Mouse (Mus musculus): ENCODE results near the gene Clrn2. TPM values are rescaled to one million over a fixed set of nuclear protein-coding genes. Genes with fewer than 3 reads are reported as not detected.
A peak's percentile ranks its signal among the peaks of the same experiment; 100 is the strongest.

The Clrn2 gene
- polyA plus RNA-seq, 1 experiment from 2014 or later: not detected

GRCm38 (mm10) chr5:45435967-45436950 lies 17.3 kb upstream of the Clrn2 start:
- H3K27ac ChIP-seq (replicated peaks): no peak overlapping the region
- H3K9me3 ChIP-seq (replicated peaks): no peaks in the 10 kb centered on the region
- H3K4me3 ChIP-seq (replicated peaks): no peak overlapping the region
- WGBS (ENCODE audit: insufficient replicate concordance): 70% methylated on average over 14 of the region's 14 CpGs
- peaks cover 29% of the 10 kb centered on the region for H3K36me3 ChIP-seq (replicated peaks)
- no peaks in the 10 kb centered on the region for H3K4me1 ChIP-seq (replicated peaks)
- no peak overlapping the region for H3K4me2 ChIP-seq
- no peaks in the 10 kb centered on the region for H3K27me3 ChIP-seq
- H3K9ac ChIP-seq: no peak overlapping the region
- ATAC-seq (ENCODE audit: insufficient read depth): no peak

GRCm38 (mm10) chr5:45437826-45438225 lies 15.7 kb upstream of the Clrn2 start:
- WGBS (ENCODE audit: insufficient replicate concordance): 62% methylated on average over 4 of the region's 4 CpGs

GRCm38 (mm10) chr5:45438301-45438700 lies 15.2 kb upstream of the Clrn2 start:
- no peak for ATAC-seq (ENCODE audit: insufficient read depth)
- Histone ChIP-seq H3K4me1 (replicated peaks) (no peaks in the 10 kb centered on the region), H3K36me3 (replicated peaks) (peaks cover 38% of the 10 kb centered on the region), H3K4me3 (replicated peaks) (no peak overlapping the region), H3K27me3 (no peaks in the 10 kb centered on the region), H3K4me2 (no peak overlapping the region), H3K27ac (replicated peaks) (no peak overlapping the region), H3K9me3 (replicated peaks) (no peaks in the 10 kb centered on the region), H3K9ac (no peak overlapping the region)
- 79% methylated on average over 8 of the region's 8 CpGs for WGBS (ENCODE audit: insufficient replicate concordance)

More at GRCm38 (mm10) chr5:45437826-45438225, 15.7 kb upstream of the Clrn2 start:
- no peaks in the 10 kb centered on the region for H3K4me1 ChIP-seq (replicated peaks)
- no peak overlapping the region for H3K4me2 ChIP-seq
- no peaks in the 10 kb centered on the region for H3K27me3 ChIP-seq
- peaks cover 35% of the 10 kb centered on the region for H3K36me3 ChIP-seq (replicated peaks)
- ATAC-seq (ENCODE audit: insufficient read depth): no peak
- no peak overlapping the region for H3K4me3 ChIP-seq (replicated peaks)
- H3K9ac ChIP-seq: no peak overlapping the region
- no peak overlapping the region for H3K27ac ChIP-seq (replicated peaks)
- H3K9me3 ChIP-seq (replicated peaks): no peaks in the 10 kb centered on the region

- Histone ChIP-seq H3K36me3 (replicated peaks) (peaks cover 30% of the 10 kb centered on the region), H3K4me1 (replicated peaks) (no peaks in the 10 kb centered on the region)
- WGBS (ENCODE audit: insufficient replicate concordance): 57% methylated on average over 3 of the region's 3 CpGs
Measured at GRCm38 (mm10) chr5:45441124-45441523, 12.4 kb upstream of the Clrn2 start.

GRCm38 (mm10) chr5:45441745-45442144 lies 11.8 kb upstream of the Clrn2 start:
- Histone ChIP-seq H3K27ac (replicated peaks) (no peak overlapping the region), H3K36me3 (replicated peaks) (peaks cover 32% of the 10 kb centered on the region), H3K4me2 (no peak overlapping the region), H3K9ac (no peak overlapping the region), H3K9me3 (replicated peaks) (no peaks in the 10 kb centered on the region), H3K4me3 (replicated peaks) (no peak overlapping the region), H3K4me1 (replicated peaks) (no peaks in the 10 kb centered on the region), H3K27me3 (no peaks in the 10 kb centered on the region)
- WGBS (ENCODE audit: insufficient replicate concordance): 66% methylated on average over 3 of the region's 3 CpGs
- ATAC-seq (ENCODE audit: insufficient read depth): no peak

More at GRCm38 (mm10) chr5:45441124-45441523, 12.4 kb upstream of the Clrn2 start:
- H3K27ac ChIP-seq (replicated peaks): no peak overlapping the region
- no peaks in the 10 kb centered on the region for H3K9me3 ChIP-seq (replicated peaks)
- H3K4me2 ChIP-seq: no peak overlapping the region
- ATAC-seq (ENCODE audit: insufficient read depth): no peak
- no peak overlapping the region for H3K4me3 ChIP-seq (replicated peaks)
- no peaks in the 10 kb centered on the region for H3K27me3 ChIP-seq
- H3K9ac ChIP-seq: no peak overlapping the region

- H3K27ac ChIP-seq (replicated peaks): peak overlapping the region; percentile 57
- 61% methylated on average over 8 of the region's 8 CpGs for WGBS (ENCODE audit: insufficient replicate concordance)
- H3K4me2 ChIP-seq: no peak overlapping the region
- H3K9ac ChIP-seq: no peak overlapping the region
- peaks cover 14% of the 10 kb centered on the region for H3K4me1 ChIP-seq (replicated peaks)
- ATAC-seq (ENCODE audit: insufficient read depth): peak; percentile 51
- peaks cover 15% of the 10 kb centered on the region; the same call in 1 of the 2 replicates for H3K36me3 ChIP-seq (replicated peaks)
- no peaks in the 10 kb centered on the region for H3K9me3 ChIP-seq (replicated peaks)
- H3K4me3 ChIP-seq (replicated peaks): no peak overlapping the region
- no peaks in the 10 kb centered on the region for H3K27me3 ChIP-seq
Measured at GRCm38 (mm10) chr5:45444130-45444832, 9.3 kb upstream of the Clrn2 start.

GRCm38 (mm10) chr5:45448676-45449075 lies 4.9 kb upstream of the Clrn2 start:
- WGBS (ENCODE audit: insufficient replicate concordance): 49% methylated on average over 5 of the region's 5 CpGs
- no peak overlapping the region for H3K9ac ChIP-seq

GRCm38 (mm10) chr5:45449206-45449605 lies 4.3 kb upstream of the Clrn2 start:
- WGBS (ENCODE audit: insufficient replicate concordance): 2% methylated on average over 8 of the region's 8 CpGs
- no peak for ATAC-seq (ENCODE audit: insufficient read depth)
- H3K4me1 ChIP-seq (replicated peaks): peaks cover 30% of the 10 kb centered on the region
- H3K4me3 ChIP-seq (replicated peaks): peak overlapping the region; percentile 63
- peak overlapping the region; percentile 86 for H3K4me2 ChIP-seq
- H3K27me3 ChIP-seq: no peaks in the 10 kb centered on the region; the same call in 1 of the 2 replicates
- 0 out of 2 replicates have a peak, but pooled peaks cover 5% of the 10 kb centered on the region for H3K36me3 ChIP-seq (replicated peaks)
- peak overlapping the region; percentile 35; the same call in 1 of the 2 replicates for H3K9ac ChIP-seq
- H3K9me3 ChIP-seq (replicated peaks): no peaks in the 10 kb centered on the region
- H3K27ac ChIP-seq (replicated peaks): peak overlapping the region; percentile 74

More at GRCm38 (mm10) chr5:45448676-45449075, 4.9 kb upstream of the Clrn2 start:
- Histone ChIP-seq H3K4me3 (replicated peaks) (peak overlapping the region; percentile 63), H3K27ac (replicated peaks) (no peak overlapping the region), H3K36me3 (replicated peaks) (0 out of 2 replicates have a peak, but pooled peaks cover 5% of the 10 kb centered on the region), H3K4me1 (replicated peaks) (peaks cover 30% of the 10 kb centered on the region), H3K9me3 (replicated peaks) (no peaks in the 10 kb centered on the region), H3K27me3 (no peaks in the 10 kb centered on the region), H3K4me2 (peak overlapping the region; percentile 86)
- no peak for ATAC-seq (ENCODE audit: insufficient read depth)

- Histone ChIP-seq H3K4me3 (replicated peaks) (peak within 1 kb of the TSS; percentile 63), H3K4me2 (peak within 1 kb of the TSS; percentile 86), H3K4me1 (replicated peaks) (peaks cover 30% of the 10 kb centered on the region), H3K36me3 (replicated peaks) (0 out of 2 replicates have a peak, but pooled peaks cover 5% of the 10 kb centered on the region), H3K27me3 (no peaks in the 10 kb centered on the region; the same call in 1 of the 2 replicates), H3K27ac (replicated peaks) (peak within 1 kb of the TSS; percentile 74), H3K9ac (peak within 1 kb of the TSS; percentile 48), H3K9me3 (replicated peaks) (no peaks in the 10 kb centered on the region)
- peak; percentile 96 for ATAC-seq (ENCODE audit: insufficient read depth)
- WGBS (ENCODE audit: insufficient replicate concordance): under 1% methylated on average over 70 of the region's 70 CpGs
Measured at GRCm38 (mm10) chr5:45449831-45450716, 3.5 kb upstream of the Clrn2 start, which contains the start of gene Qdpr. TSS of gene Qdpr (minus strand) at chr5:45450236.

- Histone ChIP-seq H3K9me3 (replicated peaks) (no peaks in the 10 kb centered on the region), H3K4me1 (replicated peaks) (peaks cover 14% of the 10 kb centered on the region), H3K9ac (no peak overlapping the region), H3K27me3 (no peaks in the 10 kb centered on the region; the same call in 1 of the 2 replicates), H3K4me3 (replicated peaks) (no peak overlapping the region), H3K27ac (replicated peaks) (no peak overlapping the region), H3K4me2 (no peak overlapping the region), H3K36me3 (replicated peaks) (no peaks in the 10 kb centered on the region)
- ATAC-seq (ENCODE audit: insufficient read depth): no peak
- 41% methylated on average over 9 of the region's 9 CpGs for WGBS (ENCODE audit: insufficient replicate concordance)
Measured at GRCm38 (mm10) chr5:45454456-45454855, 905 bp downstream of the Clrn2 start.

All from liver, embryonic 15.5 days (tissue).